In the genomic region with DNA sequence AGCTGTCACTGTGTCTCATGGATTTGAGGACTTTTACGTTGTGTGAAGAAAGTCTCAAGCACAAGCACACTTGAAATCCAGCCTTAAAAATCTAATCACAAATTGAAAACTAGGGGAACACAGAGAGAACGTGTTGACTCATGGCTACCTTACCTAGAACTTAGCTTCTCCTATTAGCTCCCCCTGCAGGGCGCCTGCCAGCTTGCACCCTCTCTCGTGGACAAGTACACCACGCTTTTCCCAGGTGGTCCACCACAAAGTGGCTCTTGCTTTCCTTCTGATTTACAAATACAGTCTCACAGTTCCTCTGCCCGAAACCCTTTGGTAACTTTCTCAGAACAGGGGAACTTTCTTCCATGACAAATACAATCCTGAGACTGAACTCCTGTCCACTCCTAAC, we compare ENCODE assay signal across 11 mouse cellular contexts.
DNase-seq lines count a peak whose midpoint lies in the region; ATAC-seq and TF ChIP-seq lines count a peak whose summit lies in the region.
"Had no signal": no experiment of that assay in that cellular context is flagged by ENCODE, and none has a peak within 500 bp of the region (broad histone marks: within the 10 kb centered on the region; RNA-seq: fewer than 3 reads in every experiment).

No protein-coding gene starts in this region.

- no peak for TF ChIP-seq POLR2A in heart, adult 2 months (IDR thresholded peaks at IDR 0.05; ENCODE audit: insufficient read depth, low read depth, low read length)

- no peaks in the 10 kb centered on the region for H3K4me1 ChIP-seq in heart, adult 2 months (ENCODE audit: control insufficient read depth, insufficient read depth, low read length)
- H3K4me1 ChIP-seq in heart, embryonic 11.5 days (ENCODE audit: control insufficient read depth, insufficient read depth, low read length): no peaks in the 10 kb centered on the region
- no peaks in the 10 kb centered on the region for H3K4me1 ChIP-seq in E14TG2a.4 (replicated peaks; ENCODE audit: low read depth, low read length)
- H3K4me1 ChIP-seq: embryonic facial prominence, embryonic 15.5 days had no signal

- H3K9ac ChIP-seq in heart, adult 2 months (ENCODE audit: low read depth, low read length): no peak overlapping the region
- H3K9ac ChIP-seq in heart, embryonic 11.5 days (ENCODE audit: low read depth, low read length): no peak overlapping the region
- H3K9ac ChIP-seq: embryonic facial prominence, embryonic 15.5 days had no signal

- H3K36me3 ChIP-seq in heart, adult 2 months (ENCODE audit: control insufficient read depth, insufficient read depth, low read length): no peaks in the 10 kb centered on the region
- H3K36me3 ChIP-seq in heart, embryonic 11.5 days (ENCODE audit: control insufficient read depth, insufficient read depth, low read length): no peaks in the 10 kb centered on the region
- H3K36me3 ChIP-seq in E14TG2a.4 (ENCODE audit: insufficient read depth, low read length): no peaks in the 10 kb centered on the region
- H3K36me3 ChIP-seq: embryonic facial prominence, embryonic 15.5 days had no signal

- DNase-seq in heart, adult 2 months: no peak
- DNase-seq in 3T3-L1 (ENCODE audit: low read depth, low spot score): peak; percentile 19
- DNase-seq in natural killer cell, adult 2 months (ENCODE audit: low spot score in 2 of 2): no peak
- no peak for DNase-seq in urinary bladder, postnatal 4 days (ENCODE audit: low spot score in 2 of 2)
- DNase-seq in ovary, postnatal 10 days (ENCODE audit: low spot score): no peak
- DNase-seq: gastrocnemius, postnatal 36 days; kidney, adult 18-20 months had no signal

- H3K79me2 ChIP-seq in heart, adult 2 months (replicated peaks; ENCODE audit: control insufficient read depth, insufficient read depth, low read length): no peaks in the 10 kb centered on the region

- intact Hi-C loops in heart, adult 2 months (cut with DNase I): no loop called here

- H3K27ac ChIP-seq in heart, adult 2 months: no peak overlapping the region
- no peak overlapping the region for H3K27ac ChIP-seq in heart, embryonic 11.5 days (ENCODE audit: low read depth, low read length)
- H3K27ac ChIP-seq: embryonic facial prominence, embryonic 15.5 days had no signal

- H3K9me3 ChIP-seq in heart, embryonic 11.5 days (replicated peaks; ENCODE audit: control insufficient read depth, low read length): no peaks in the 10 kb centered on the region
- H3K9me3 ChIP-seq in E14TG2a.4 (ENCODE audit: low read length): no peaks in the 10 kb centered on the region
- H3K9me3 ChIP-seq: embryonic facial prominence, embryonic 15.5 days had no signal

- TF ChIP-seq EP300 in heart, adult 2 months (IDR thresholded peaks at IDR 0.05; ENCODE audit: insufficient read depth, low read depth, low read length): no peak

- H3K4me2 ChIP-seq in heart, embryonic 11.5 days: no peak overlapping the region
- H3K4me2 ChIP-seq: embryonic facial prominence, embryonic 15.5 days had no signal

- 51% methylated on average over 6 of the region's 6 CpGs for WGBS in heart, adult 2 months
- 54% methylated on average over 6 of the region's 6 CpGs for WGBS in heart, embryonic 11.5 days (ENCODE audit: insufficient replicate concordance)

- H3K4me3 ChIP-seq in heart, adult 2 months: no peak overlapping the region
- H3K4me3 ChIP-seq in heart, embryonic 11.5 days (ENCODE audit: low read depth, low read length): no peak overlapping the region
- H3K4me3 ChIP-seq in E14TG2a.4 (replicated peaks; ENCODE audit: low read length): no peak overlapping the region
- H3K4me3 ChIP-seq: embryonic facial prominence, embryonic 15.5 days had no signal

- peak; percentile 31 for TF ChIP-seq CTCF in heart, adult 2 months (IDR thresholded peaks at IDR 0.05)
- peak; percentile 45 for TF ChIP-seq CTCF in E14TG2a.4 (conservative IDR thresholded peaks at IDR 0.05; ENCODE audit: low read length)

- H3K27me3 ChIP-seq in heart, adult 2 months (ENCODE audit: control insufficient read depth, insufficient read depth, low read length): no peaks in the 10 kb centered on the region
- no peaks in the 10 kb centered on the region for H3K27me3 ChIP-seq in heart, embryonic 11.5 days (ENCODE audit: control insufficient read depth, insufficient read depth, low read length)
- H3K27me3 ChIP-seq in E14TG2a.4 (ENCODE audit: insufficient read depth, low read length): no peaks in the 10 kb centered on the region
- H3K27me3 ChIP-seq: embryonic facial prominence, embryonic 15.5 days had no signal

- ATAC-seq in heart, embryonic 11.5 days (replicated peaks; ENCODE audit: insufficient number of reproducible peaks, low FRiP score, low TSS enrichment): no peak
- peak; percentile 52; the same call in 1 of the 2 replicates for ATAC-seq in granulocyte monocyte progenitor cell, adult 5-6 weeks (replicated peaks; ENCODE audit: poor library complexity, severe bottlenecking)
